21 mouse cellular contexts compared by ENCODE assay signal in genomic region chr12:85703507-85703906, GRCm38 (mm10). TPM values are rescaled to one million over a fixed set of nuclear protein-coding genes. Genes with fewer than 3 reads are reported as not detected.
DNase-seq lines count a peak whose midpoint lies in the region; ATAC-seq and TF ChIP-seq lines count a peak whose summit lies in the region.
"Had no signal": no experiment of that assay in that cellular context is flagged by ENCODE, and none has a peak within 500 bp of the region (broad histone marks: within the 10 kb centered on the region; RNA-seq: fewer than 3 reads in every experiment).

No protein-coding gene starts in this region.

- no peak for TF ChIP-seq POLR2A in myocyte (IDR thresholded peaks at IDR 0.05; ENCODE audit: insufficient read length, low read depth)

- H3K27me3 ChIP-seq in forebrain, embryonic 14.5 days (replicated peaks; ENCODE audit: control insufficient read depth, insufficient read depth, low read length): peaks cover 3% of the 10 kb centered on the region; the same call in 1 of the 2 replicates
- peaks cover 47% of the 10 kb centered on the region for H3K27me3 ChIP-seq in forebrain, embryonic 10.5 days (ENCODE audit: poor library complexity, severe bottlenecking)
- peaks cover 8% of the 10 kb centered on the region for H3K27me3 ChIP-seq in myocyte (ENCODE audit: control insufficient read depth, insufficient read depth, insufficient read length)
- H3K27me3 ChIP-seq in neural tube, embryonic 15.5 days (replicated peaks): peaks cover 19% of the 10 kb centered on the region
- H3K27me3 ChIP-seq: embryonic facial prominence, embryonic 12.5 days; heart, embryonic 15.5 days; limb, embryonic 15.5 days had no signal

- H3K9me3 ChIP-seq in forebrain, embryonic 14.5 days (replicated peaks; ENCODE audit: control insufficient read depth, low read length): no peaks in the 10 kb centered on the region
- no peaks in the 10 kb centered on the region for H3K9me3 ChIP-seq in forebrain, embryonic 10.5 days
- H3K9me3 ChIP-seq in neural tube, embryonic 15.5 days (replicated peaks): no peaks in the 10 kb centered on the region
- H3K9me3 ChIP-seq: embryonic facial prominence, embryonic 12.5 days; heart, embryonic 15.5 days; hindbrain, embryonic 13.5 days; kidney, embryonic 15.5 days; limb, embryonic 15.5 days; liver, embryonic 15.5 days; midbrain, embryonic 10.5 days had no signal

- ATAC-seq in forebrain, embryonic 14.5 days: no peak
- peak; percentile 11 for ATAC-seq in CD4-positive, CD25-positive, alpha-beta regulatory T cell, adult 4 months
- no peak for ATAC-seq in neural tube, embryonic 15.5 days (ENCODE audit: low FRiP score)
- ATAC-seq: intestine, embryonic 16.5 days had no signal

- no peak overlapping the region for H3K4me2 ChIP-seq in forebrain, embryonic 14.5 days (ENCODE audit: low read length)
- no peak overlapping the region for H3K4me2 ChIP-seq in myocyte (ENCODE audit: low read depth)
- no peak overlapping the region for H3K4me2 ChIP-seq in neural tube, embryonic 15.5 days
- H3K4me2 ChIP-seq: embryonic facial prominence, embryonic 12.5 days; heart, embryonic 15.5 days; hindbrain, embryonic 13.5 days; kidney, embryonic 15.5 days; limb, embryonic 15.5 days; liver, embryonic 15.5 days had no signal

- peak; percentile 28 for DNase-seq in forebrain, embryonic 14.5 days (ENCODE audit: low spot score)
- DNase-seq in forebrain, embryonic 10.5 days (ENCODE audit: extremely low spot score, low spot score): no peak
- DNase-seq in layer of hippocampus, postnatal 25 days (ENCODE audit: extremely low spot score in 1 of 2, low spot score in 1 of 2): peak; percentile 13 to 14
- no peak for DNase-seq in layer of hippocampus, adult 2 months (ENCODE audit: low spot score in 2 of 2)
- DNase-seq: cerebellum, adult 2 months; heart, adult 18-20 months; kidney, postnatal 4 days; thymus, postnatal 14 days had no signal

- H3K9ac ChIP-seq in forebrain, embryonic 14.5 days (ENCODE audit: low read length): no peak overlapping the region
- no peak overlapping the region for H3K9ac ChIP-seq in neural tube, embryonic 15.5 days (replicated peaks)
- H3K9ac ChIP-seq: embryonic facial prominence, embryonic 12.5 days; heart, embryonic 15.5 days; hindbrain, embryonic 13.5 days; kidney, embryonic 15.5 days; limb, embryonic 15.5 days; liver, embryonic 15.5 days had no signal

- 74% methylated on average over 3 of the region's 3 CpGs for WGBS in forebrain, embryonic 14.5 days
- 75% methylated on average over 3 of the region's 3 CpGs for WGBS in forebrain, embryonic 10.5 days
- 66% methylated on average over 3 of the region's 3 CpGs for WGBS in neural tube, embryonic 15.5 days

- no peak overlapping the region for H3K4me3 ChIP-seq in forebrain, embryonic 14.5 days (ENCODE audit: low read depth, low read length)
- no peak overlapping the region for H3K4me3 ChIP-seq in forebrain, embryonic 10.5 days
- H3K4me3 ChIP-seq in layer of hippocampus, adult 2 months: no peak overlapping the region
- no peak overlapping the region for H3K4me3 ChIP-seq in myocyte
- H3K4me3 ChIP-seq in neural tube, embryonic 15.5 days (replicated peaks): no peak overlapping the region
- H3K4me3 ChIP-seq: embryonic facial prominence, embryonic 12.5 days; heart, embryonic 15.5 days; hindbrain, embryonic 13.5 days; kidney, embryonic 15.5 days; limb, embryonic 15.5 days; liver, embryonic 15.5 days; midbrain, embryonic 10.5 days had no signal

- H3K79me2 ChIP-seq in myocyte (ENCODE audit: control insufficient read depth, insufficient read depth): no peaks in the 10 kb centered on the region

- TF ChIP-seq CTCF in layer of hippocampus, adult 2 months (conservative IDR thresholded peaks at IDR 0.05): no peak

- H3K27ac ChIP-seq in forebrain, embryonic 14.5 days (ENCODE audit: low read depth, low read length): no peak overlapping the region
- H3K27ac ChIP-seq in forebrain, embryonic 10.5 days: no peak overlapping the region
- H3K27ac ChIP-seq in layer of hippocampus, adult 2 months: no peak overlapping the region
- no peak overlapping the region for H3K27ac ChIP-seq in neural tube, embryonic 15.5 days (replicated peaks)
- H3K27ac ChIP-seq: embryonic facial prominence, embryonic 12.5 days; heart, embryonic 15.5 days; hindbrain, embryonic 13.5 days; kidney, embryonic 15.5 days; limb, embryonic 15.5 days; liver, embryonic 15.5 days; midbrain, embryonic 10.5 days; stomach, postnatal 0 days had no signal

- H3K4me1 ChIP-seq in forebrain, embryonic 14.5 days (ENCODE audit: control insufficient read depth, insufficient read depth, low read length): peaks cover 4% of the 10 kb centered on the region; the same call in 1 of the 2 replicates
- peaks cover 19% of the 10 kb centered on the region for H3K4me1 ChIP-seq in forebrain, embryonic 10.5 days
- peaks cover 13% of the 10 kb centered on the region; the same call in 1 of the 2 replicates for H3K4me1 ChIP-seq in neural tube, embryonic 15.5 days

- H3K36me3 ChIP-seq in forebrain, embryonic 14.5 days (ENCODE audit: control insufficient read depth, insufficient read depth, low read length): no peaks in the 10 kb centered on the region
- no peaks in the 10 kb centered on the region for H3K36me3 ChIP-seq in forebrain, embryonic 10.5 days (replicated peaks)
- no peaks in the 10 kb centered on the region for H3K36me3 ChIP-seq in myocyte (ENCODE audit: control insufficient read depth, insufficient read depth)
- H3K36me3 ChIP-seq in neural tube, embryonic 15.5 days: no peaks in the 10 kb centered on the region
- H3K36me3 ChIP-seq: embryonic facial prominence, embryonic 12.5 days; heart, embryonic 15.5 days; hindbrain, embryonic 13.5 days; kidney, embryonic 15.5 days; limb, embryonic 15.5 days; liver, embryonic 15.5 days; midbrain, embryonic 10.5 days had no signal

- no peak overlapping the region for H3ac ChIP-seq in myocyte (ENCODE audit: control insufficient read depth, insufficient read length)

TF ChIP-seq in myocyte, 11 proteins besides CTCF, POLR2A, EP300 and RAD21:
- TF ChIP-seq MYOG (IDR thresholded peaks at IDR 0.05; ENCODE audit: control insufficient read depth in 1 of 3, insufficient read depth in 1 of 3, insufficient read length in 2 of 3, low read depth in 2 of 3): peak in 2 of 3 experiments; percentile 44 to 82
- TF ChIP-seq E2F4 (IDR thresholded peaks at IDR 0.05; ENCODE audit: insufficient read depth): no peak
- TF ChIP-seq CEBPB (IDR thresholded peaks at IDR 0.05; ENCODE audit: insufficient read depth, poor library complexity, severe bottlenecking): no peak
- TF ChIP-seq MYOD1 (IDR thresholded peaks at IDR 0.05; ENCODE audit: control insufficient read depth in 1 of 3, insufficient read length in 2 of 3, low read depth in 2 of 3): peak in 2 of 3 experiments; percentile 26 to 57

RNA-seq across cellular contexts. Expression of gene Batf, which starts 17.0 kb away (rescaled TPM):
- 0.94 and 1.5 TPM in 2 replicates for polyA plus RNA-seq in forebrain, embryonic 14.5 days (2014; fragmentation: Nextera tagmentation; extraction: Ambion mirVana)
- polyA plus RNA-seq in forebrain, embryonic 10.5 days (2016; fragmentation: Nextera tagmentation; extraction: Ambion mirVana): 1.3 and 1.5 TPM in 2 replicates
- under 1 TPM; 0.30 to 0.40 TPM for total RNA-seq in layer of hippocampus, postnatal 25 days (2021)
- under 1 TPM; 0.41 to 0.64 TPM for total RNA-seq in layer of hippocampus, adult 2 months (2021)
- polyA plus RNA-seq in CD4-positive, CD25-positive, alpha-beta regulatory T cell, adult 4 months (2017; shearing (Covaris generic)): 100 to 1,000 TPM; 162 to 234 TPM
- not detected for polyA plus RNA-seq in myocyte (2012; fragmentation: generic; extraction: Trizol)
- 0.44 and 2.9 TPM in 2 replicates for polyA plus RNA-seq in neural tube, embryonic 15.5 days (2015; fragmentation: Nextera tagmentation; extraction: Ambion mirVana)
- total RNA-seq: gastrocnemius, adult 8-10 months had no signal

RNA-seq across cellular contexts. Expression of gene Flvcr2, which starts 42.8 kb away (rescaled TPM):
- 2.6 and 4.3 TPM in 2 replicates for polyA plus RNA-seq in forebrain, embryonic 14.5 days (2014; fragmentation: Nextera tagmentation; extraction: Ambion mirVana)
- 0.49 and 0.62 TPM in 2 replicates for polyA plus RNA-seq in forebrain, embryonic 10.5 days (2016; fragmentation: Nextera tagmentation; extraction: Ambion mirVana)
- 1 to 10 TPM; 2.5 to 3.0 TPM for total RNA-seq in layer of hippocampus, postnatal 25 days (2021)
- total RNA-seq in layer of hippocampus, adult 2 months (2021): 1 to 10 TPM; 2.0 to 2.6 TPM
- polyA plus RNA-seq in CD4-positive, CD25-positive, alpha-beta regulatory T cell, adult 4 months (2017; shearing (Covaris generic)): under 1 TPM; 0.39 to 0.89 TPM
- polyA plus RNA-seq in myocyte (2012; fragmentation: generic; extraction: Trizol): 0.74 TPM
- 5.4 and 5.6 TPM in 2 replicates for polyA plus RNA-seq in neural tube, embryonic 15.5 days (2015; fragmentation: Nextera tagmentation; extraction: Ambion mirVana)

Comparison
In these comparisons a context has a peak if more than half of its experiments do, and no peak if none do; other contexts are left out.
1. DNase-seq: peak in forebrain, embryonic 14.5 days (single experiment) and layer of hippocampus, postnatal 25 days (2 of 2); none in forebrain, embryonic 10.5 days (single experiment) and layer of hippocampus, adult 2 months (0 of 2).
2. RNA of gene Batf, which starts 17.0 kb away (polyA plus RNA-seq): 162 to 234 TPM in CD4-positive, CD25-positive, alpha-beta regulatory T cell, adult 4 months; 1.3 to 1.5 TPM in forebrain, embryonic 10.5 days, 0.94 to 1.5 TPM in forebrain, embryonic 14.5 days, 0.44 to 2.9 TPM in neural tube, embryonic 15.5 days and not detected in myocyte (single experiment); every median in the first group is over 10 times any median in the second.